Mouse (Mus musculus) spleen, postnatal 10 days (tissue): ENCODE measurements around the gene B430305J03Rik.

Source experiments
- DNase-seq, 2 experiments: peaks; one replicate each; pipeline ENCODE4 v3.0.0; 2021 to 2022; ENCODE audit warnings: low spot score in 2 of 2

The B430305J03Rik gene

DNA sequence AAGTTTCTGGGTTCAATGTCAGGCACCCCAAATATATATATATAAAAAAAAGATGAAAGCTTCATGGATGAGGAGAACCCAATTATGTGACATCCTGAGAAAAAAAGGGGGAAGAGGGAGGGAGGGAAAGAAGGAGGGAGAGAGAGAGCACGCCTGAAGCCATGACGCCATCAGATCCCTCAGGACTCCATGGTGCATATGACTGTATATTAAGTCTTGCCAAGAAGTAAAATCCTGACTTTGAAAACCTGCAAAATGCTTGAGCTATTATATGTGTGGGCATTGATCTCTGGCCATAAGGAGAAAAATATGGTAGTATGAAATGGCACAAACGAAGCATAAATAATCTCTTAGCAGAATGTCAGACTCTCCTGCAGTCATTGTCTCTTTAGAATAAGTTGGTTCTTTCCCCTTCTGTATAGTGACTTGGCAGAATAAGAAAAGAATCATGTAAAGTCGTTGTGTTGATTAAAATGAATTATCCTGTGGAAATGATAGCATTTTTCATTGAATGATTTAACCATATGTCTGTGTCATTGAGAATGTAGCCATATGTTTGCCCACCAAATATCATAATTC lies 17.6 kb downstream of the B430305J03Rik start:
- no peak for DNase-seq

GRCm38 (mm10) chr3:61345636-61346035 lies 20.1 kb downstream of the B430305J03Rik start:
- DNase-seq, result no peak

DNA sequence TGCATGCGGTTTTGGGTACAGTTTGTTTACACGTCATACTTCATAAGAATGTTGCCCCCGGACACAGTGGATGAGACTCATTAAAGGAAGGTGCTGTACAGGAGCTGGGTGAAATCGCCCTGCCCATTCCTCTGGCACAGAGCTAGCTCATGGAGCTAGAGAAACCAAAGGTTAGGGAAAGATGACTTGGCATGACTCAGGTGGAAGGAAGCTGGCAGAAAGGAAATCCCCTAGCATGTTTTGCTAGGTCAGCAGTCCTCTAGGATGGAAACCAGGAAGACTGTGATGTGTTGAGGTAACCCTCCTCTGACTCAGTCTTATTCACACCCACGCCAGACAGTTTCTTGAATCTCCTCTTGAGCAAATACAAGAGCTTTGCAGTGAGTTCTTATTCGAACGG lies 21.7 kb downstream of the B430305J03Rik start:
- DNase-seq, result no peak

- DNase-seq, result no peak
Measured at GRCm38 (mm10) chr3:61340321-61340720, 25.4 kb downstream of the B430305J03Rik start.

GRCm38 (mm10) chr3:61337230-61337629 lies 28.5 kb downstream of the B430305J03Rik start:
- no peak for DNase-seq

DNA sequence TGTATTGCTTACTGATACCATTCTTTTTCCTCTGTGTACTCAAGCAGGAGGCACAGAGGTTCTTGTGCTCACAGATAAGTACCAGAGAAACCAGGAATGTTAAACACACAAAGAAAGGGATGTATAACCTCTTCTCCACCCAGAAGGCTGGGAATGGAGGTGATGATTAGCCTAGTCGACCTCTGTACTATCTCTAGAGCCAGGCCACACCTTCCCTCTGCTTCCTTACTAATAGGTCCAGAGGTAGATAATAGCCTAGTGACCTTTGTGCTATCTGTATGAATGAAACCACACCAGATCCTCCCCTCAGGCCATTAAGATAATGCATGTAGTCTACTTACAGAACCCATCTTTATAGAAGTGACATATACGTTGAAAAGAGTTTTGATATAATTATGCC lies 29.5 kb downstream of the B430305J03Rik start:
- no peak for DNase-seq

DNA sequence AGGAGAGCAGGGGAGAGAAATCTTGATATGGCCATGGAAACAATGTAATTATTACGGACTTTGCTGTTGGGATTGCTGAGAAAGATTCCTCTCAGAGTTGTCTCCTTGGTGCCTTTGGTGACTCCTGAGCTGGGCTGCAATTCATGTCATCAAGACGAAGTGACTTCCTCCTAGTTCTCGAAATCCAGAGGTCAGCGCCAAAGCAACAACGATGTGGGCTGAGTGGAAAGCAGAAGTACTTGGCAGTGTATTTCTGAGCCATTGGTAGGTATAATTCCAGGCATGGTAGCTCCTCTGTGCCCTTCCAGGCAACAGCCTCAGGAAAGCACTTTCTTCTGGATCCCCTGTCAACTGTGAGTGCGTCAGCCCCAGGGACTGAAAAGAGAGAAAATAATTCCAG lies 44.1 kb downstream of the B430305J03Rik start:
- DNase-seq, result no peak

GRCm38 (mm10) chr3:61320031-61320430 lies 45.7 kb downstream of the B430305J03Rik start:
- no peak for DNase-seq

DNA sequence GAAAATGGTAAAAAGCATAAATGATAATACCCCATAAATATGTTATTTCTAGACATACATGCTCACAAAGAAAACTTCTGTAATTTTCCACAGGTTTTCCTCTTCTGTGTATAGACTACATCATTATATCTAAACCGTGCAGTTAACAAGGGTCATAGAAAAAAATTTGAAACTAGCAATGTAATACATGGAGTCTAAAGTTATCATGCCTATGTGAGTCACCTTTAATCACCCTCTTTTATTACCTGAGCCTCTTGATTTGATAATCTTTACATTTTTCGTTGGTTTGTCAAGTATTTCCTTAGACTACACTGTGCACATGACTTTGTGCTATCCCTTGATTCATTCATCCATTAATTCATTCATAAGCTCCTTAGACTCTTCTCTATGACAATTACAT lies 50.7 kb downstream of the B430305J03Rik start:
- no peak for DNase-seq
